Mouse (Mus musculus) liver, adult 2 months (tissue): Measurements from ENCODE around the gene Arsg. TPM values are rescaled to one million over a fixed set of nuclear protein-coding genes. Genes with fewer than 3 reads are reported as not detected.

Experiments used
- DNase-seq: peaks from one replicate; pipeline ENCODE4 v3.0.0-alpha.2; 2011; ENCODE audit warnings: low read depth, low spot score; ENCODE audit errors: extremely low read depth
- H3K27ac ChIP-seq: fragments of 200-500 bp; replicated peaks from 2 replicates; pipeline ENCODE4 v1.5.1; 2012; ENCODE audit warnings: low read depth, mild to moderate bottlenecking, control low read depth, inconsistent platforms, low read length; ENCODE audit not compliant: insufficient read depth
- H3K27me3 ChIP-seq: fragments of 200-500 bp; 2 replicates; pipeline ENCODE4 v1.6.1; 2012; ENCODE audit warnings: mild to moderate bottlenecking, moderate library complexity, low read length, inconsistent platforms; ENCODE audit not compliant: control insufficient read depth, insufficient read depth
- H3K36me3 ChIP-seq: fragments of 200-500 bp; 2 replicates; pipeline ENCODE4 v1.6.1; 2012; ENCODE audit warnings: low read length, inconsistent platforms; ENCODE audit not compliant: control insufficient read depth, insufficient read depth
- H3K4me1 ChIP-seq: fragments of 200-500 bp; 2 replicates; pipeline ENCODE4 v1.6.1; 2011; ENCODE audit warnings: low read length; ENCODE audit not compliant: control insufficient read depth, insufficient read depth
- H3K4me3 ChIP-seq: fragments of 200-500 bp; 2 replicates; pipeline ENCODE4 v1.5.1; 2011; ENCODE audit warnings: low read depth, mild to moderate bottlenecking, control low read depth, low read length, moderate library complexity; ENCODE audit not compliant: insufficient read depth
- H3K79me2 ChIP-seq: fragments of 200-500 bp; 2 replicates; pipeline ENCODE4 v1.6.1; 2012; ENCODE audit warnings: inconsistent platforms, mild to moderate bottlenecking, low read length, moderate library complexity; ENCODE audit not compliant: control insufficient read depth, insufficient read depth
- H3K9ac ChIP-seq: fragments of 200-500 bp; 2 replicates; pipeline ENCODE4 v1.6.1; 2012; ENCODE audit warnings: low read depth, mild to moderate bottlenecking, control low read depth, inconsistent platforms, low read length
- CTCF ChIP-seq: fragments of 200-500 bp; IDR thresholded peaks from 2 replicates; pipeline ENCODE4 v1.5.1; 2011; ENCODE audit warnings: low read depth, low read length, control low read depth
- POLR2A ChIP-seq: fragments of 200-500 bp; IDR thresholded peaks from 2 replicates; pipeline ENCODE4 v1.6.1; 2011; ENCODE audit warnings: low read length, control low read depth; ENCODE audit not compliant: insufficient read depth; ENCODE audit errors: extremely low read depth
- WGBS: fragments of 180-500 bp; shearing (Covaris S2); methylation state at CpG from one replicate; pipeline ENCODE4 v1.1.7; 2018; 5-methylcytosine and 5-hydroxymethylcytosine counted together
- polyA plus RNA-seq: library from polyadenylated mRNA; depleted of rRNA; stranded (reverse); fragments of >200 nt; gene quantifications from 2 replicates; pipeline ENCODE4 v1.2.3, GENCODE M21; 2012
- total RNA-seq: library from RNA; depleted of rRNA; stranded (reverse); fragments of >200 nt; gene quantifications from 2 replicates; pipeline ENCODE4 v1.2.3, GENCODE M21; 2014

Gene Arsg
- total and polyA plus RNA-seq, 2 experiments = 8.1 to 8.5 TPM

DNA sequence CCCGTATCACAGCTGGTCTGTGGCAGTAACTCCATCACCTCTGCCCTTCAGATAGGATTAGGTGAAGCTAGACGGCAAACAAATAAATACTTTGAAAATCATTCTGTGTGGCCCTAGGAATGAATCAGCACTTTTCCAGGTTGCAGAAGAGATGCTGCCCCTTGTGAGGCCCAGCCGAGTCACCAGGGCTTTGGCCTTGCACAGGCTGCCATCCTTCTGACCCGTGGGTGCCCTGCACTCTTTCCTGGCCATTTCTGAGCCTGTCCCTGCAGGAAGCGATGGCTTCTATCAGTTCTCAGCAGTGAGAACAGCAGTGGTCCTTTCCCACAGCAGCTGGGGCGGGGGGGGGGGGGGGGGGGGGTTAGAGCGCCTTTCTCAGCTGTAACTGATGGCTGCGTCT, 36.3 kb upstream of the Arsg start:
- Histone ChIP-seq H3K9ac (no peak overlapping the region), H3K27ac (no peak overlapping the region), H3K27me3 (no peaks in the 10 kb centered on the region), H3K4me3 (no peak overlapping the region), H3K36me3 (peaks cover 8% of the 10 kb centered on the region), H3K4me1 (no peaks in the 10 kb centered on the region), H3K79me2 (no peaks in the 10 kb centered on the region)
- 79% methylated on average over 7 of the region's 8 CpGs for WGBS
- DNase-seq = no peak
- TF ChIP-seq POLR2A (no peak), CTCF (no peak)

DNA sequence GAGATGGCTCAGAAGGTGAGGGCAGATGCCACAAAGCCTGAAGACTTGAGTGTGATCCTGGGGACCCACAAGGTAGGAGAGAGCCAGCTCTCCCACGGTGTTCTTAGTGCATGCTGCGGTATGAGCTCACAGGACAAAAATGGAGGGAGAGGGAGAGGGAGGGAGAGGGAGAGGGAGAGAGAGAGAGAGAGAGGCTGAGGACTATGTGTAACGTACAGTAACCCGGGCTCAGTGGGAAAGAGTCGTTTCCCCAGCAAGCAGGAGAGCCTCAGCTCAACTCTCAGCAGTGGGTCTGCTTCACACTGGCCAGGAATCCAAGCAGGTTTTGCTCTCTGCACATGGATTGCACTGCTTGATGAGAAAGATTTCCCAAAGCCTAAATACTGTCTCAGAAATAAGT, 34.0 kb upstream of the Arsg start:
- TF ChIP-seq CTCF (no peak), POLR2A (no peak)
- no peaks in the 10 kb centered on the region for H3K79me2 ChIP-seq
- H3K27ac ChIP-seq = no peak overlapping the region
- no peaks in the 10 kb centered on the region for H3K4me1 ChIP-seq
- H3K36me3 ChIP-seq = peaks cover 7% of the 10 kb centered on the region
- no peak overlapping the region for H3K4me3 ChIP-seq
- no peaks in the 10 kb centered on the region for H3K27me3 ChIP-seq
- DNase-seq = no peak
- no peak overlapping the region for H3K9ac ChIP-seq
- 31% methylated on average over 5 of the region's 5 CpGs for WGBS

DNA sequence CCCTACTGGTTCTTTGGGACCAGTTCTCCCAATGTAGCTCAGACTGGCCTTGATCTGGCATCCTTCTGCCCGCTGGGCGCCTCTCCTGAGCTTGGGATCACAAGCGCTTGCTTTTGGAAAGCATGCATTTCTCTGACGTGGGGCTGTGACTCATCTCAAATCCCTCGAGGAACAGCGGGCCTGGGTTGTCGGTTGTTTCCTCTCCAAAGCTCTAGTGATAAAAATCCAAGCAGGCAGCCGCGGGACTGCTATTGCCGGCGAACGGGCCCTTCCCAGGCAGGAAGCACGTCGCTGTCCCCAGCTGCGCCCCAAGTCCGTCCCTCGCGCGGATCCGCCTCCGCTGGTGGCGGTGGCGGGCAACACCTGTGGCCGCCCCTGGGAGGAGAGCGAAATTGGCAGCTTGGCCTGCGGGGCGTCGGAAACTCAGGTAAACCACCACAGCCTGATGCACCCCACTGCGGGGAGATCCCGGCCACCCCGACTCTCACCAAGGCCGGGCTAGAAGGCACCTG, 33.3 kb upstream of the Arsg start:
- H3K4me3 ChIP-seq = peak overlapping the region; percentile 75
- no peaks in the 10 kb centered on the region for H3K79me2 ChIP-seq
- peaks cover 5% of the 10 kb centered on the region for H3K36me3 ChIP-seq
- H3K27ac ChIP-seq = peak overlapping the region; percentile 5; the same call in 1 of the 2 replicates
- H3K9ac ChIP-seq = peak overlapping the region; percentile 76
- H3K4me1 ChIP-seq = no peaks in the 10 kb centered on the region
- TF ChIP-seq POLR2A (peak; percentile 31; the same call in 1 of the 2 replicates), CTCF (no peak)
- no peaks in the 10 kb centered on the region for H3K27me3 ChIP-seq
- DNase-seq = peak; percentile 52
- under 1% methylated on average over 32 of the region's 32 CpGs for WGBS

DNA sequence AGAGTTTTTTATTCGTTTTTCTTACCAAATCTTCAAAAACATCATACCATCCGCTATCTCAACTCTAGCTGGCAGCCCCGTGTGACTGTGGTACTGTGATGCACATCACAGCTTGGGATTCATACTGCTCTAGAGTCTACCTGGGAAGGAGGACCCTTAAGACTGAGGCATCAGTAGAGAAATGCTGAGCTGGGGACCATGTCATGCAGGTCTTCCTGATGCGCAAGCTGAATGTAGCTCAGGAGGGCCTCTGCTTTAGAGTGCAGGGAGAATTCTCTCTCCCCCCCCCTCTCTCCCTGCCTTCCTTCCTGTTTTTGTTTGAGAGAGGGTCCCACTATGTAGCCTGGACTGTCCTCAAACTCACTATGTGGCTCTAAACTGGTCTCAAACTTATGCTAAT, 32.5 kb upstream of the Arsg start:
- TF ChIP-seq POLR2A (no peak), CTCF (no peak)
- Histone ChIP-seq H3K27ac (no peak overlapping the region), H3K27me3 (no peaks in the 10 kb centered on the region), H3K36me3 (peaks cover 5% of the 10 kb centered on the region), H3K79me2 (no peaks in the 10 kb centered on the region), H3K4me1 (no peaks in the 10 kb centered on the region), H3K9ac (no peak overlapping the region), H3K4me3 (no peak overlapping the region)
- DNase-seq = no peak
- WGBS = 56% methylated on average over 4 of the region's 4 CpGs

DNA sequence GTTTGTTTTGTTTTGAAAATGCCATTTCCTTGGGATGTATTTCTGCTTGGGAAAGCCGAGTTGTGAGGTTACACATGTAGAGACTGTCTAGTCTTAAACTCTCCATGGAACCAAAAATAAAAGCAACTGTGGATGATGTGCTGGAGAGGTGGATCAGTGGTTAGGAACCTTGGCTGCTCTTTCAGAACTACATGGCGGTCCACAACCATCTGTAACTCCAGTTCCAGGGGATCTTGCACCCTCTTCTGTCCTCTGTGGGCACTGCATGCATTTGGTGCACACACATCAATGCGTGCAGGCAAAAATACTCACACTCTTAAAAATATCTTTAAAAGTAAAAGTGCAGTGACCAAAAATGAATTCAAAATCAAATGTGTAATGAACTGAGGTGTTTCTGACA, 32.1 kb upstream of the Arsg start:
- Histone ChIP-seq H3K79me2 (no peaks in the 10 kb centered on the region), H3K36me3 (peaks cover 3% of the 10 kb centered on the region), H3K9ac (no peak overlapping the region), H3K4me3 (no peak overlapping the region), H3K4me1 (no peaks in the 10 kb centered on the region), H3K27ac (no peak overlapping the region), H3K27me3 (no peaks in the 10 kb centered on the region)
- no peak for TF ChIP-seq POLR2A
- peak; percentile 72 for TF ChIP-seq CTCF
- WGBS = 57% methylated on average over 3 of the region's 3 CpGs
- peak; percentile 31 for DNase-seq

DNA sequence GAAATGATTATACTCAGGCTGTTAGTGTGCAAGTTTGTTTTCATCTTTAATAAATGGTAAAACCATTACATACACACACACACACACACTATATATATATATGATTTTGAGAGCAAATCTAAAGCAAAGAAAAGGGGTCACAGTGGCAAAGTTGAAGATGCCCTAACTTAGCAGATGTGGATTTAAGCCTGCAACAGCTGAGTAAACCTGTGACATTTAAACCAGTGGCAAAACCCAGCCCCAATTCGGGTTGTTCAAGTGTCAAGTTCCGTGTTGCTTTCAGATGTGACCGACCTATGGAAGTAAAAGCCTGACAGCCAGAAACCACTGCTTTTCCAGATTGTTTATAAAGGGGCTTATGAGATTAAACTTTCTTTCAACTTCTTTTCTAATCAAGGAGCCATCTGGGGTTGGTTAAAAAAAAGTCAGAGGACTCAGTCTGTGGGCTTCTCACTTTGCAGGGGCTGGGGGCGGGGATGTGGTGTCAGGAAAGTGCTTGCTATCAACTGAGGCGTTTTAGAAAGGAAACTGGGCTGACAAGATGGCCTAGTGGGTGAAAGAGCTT, 30.9 kb upstream of the Arsg start:
- no peak overlapping the region for H3K27ac ChIP-seq
- H3K36me3 ChIP-seq = no peaks in the 10 kb centered on the region
- no peaks in the 10 kb centered on the region for H3K27me3 ChIP-seq
- no peaks in the 10 kb centered on the region for H3K79me2 ChIP-seq
- TF ChIP-seq CTCF (no peak), POLR2A (no peak)
- 82% methylated on average over 5 of the region's 5 CpGs for WGBS
- no peak for DNase-seq
- H3K4me1 ChIP-seq = no peaks in the 10 kb centered on the region
- no peak overlapping the region for H3K4me3 ChIP-seq
- no peak overlapping the region for H3K9ac ChIP-seq
